Mouse (Mus musculus): ENCODE data around the gene Snx1. TPM values are rescaled to one million over a fixed set of nuclear protein-coding genes. Genes with fewer than 3 reads are reported as not detected.

Snx1 gene
- polyA plus RNA-seq, 1 experiment from 2014 or later: 119 TPM

DNA sequence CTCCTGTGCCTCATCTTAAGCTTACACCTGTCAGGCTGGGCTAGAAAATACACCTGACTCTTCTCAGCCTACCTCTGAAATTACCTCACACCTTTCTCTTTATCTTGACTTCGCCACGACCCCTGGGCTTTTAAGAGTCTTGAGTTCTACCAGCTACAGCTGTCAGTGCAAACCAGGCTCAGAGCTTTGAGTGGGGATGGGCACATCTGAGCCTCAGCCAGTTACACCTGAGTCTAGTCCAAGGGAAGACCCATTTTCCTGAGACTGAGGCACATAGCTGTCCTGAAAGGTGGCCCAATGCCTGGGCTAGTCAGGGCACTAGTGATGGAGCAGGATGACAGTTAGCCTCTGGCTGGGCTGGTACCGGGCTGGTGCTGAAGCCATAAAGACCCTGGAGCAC, 59.6 kb downstream of the Snx1 start:
- Histone ChIP-seq H3K4me3 (no peak overlapping the region), H3K4me2 (no peak overlapping the region), H3K27me3 (peaks cover 39% of the 10 kb centered on the region), H3K36me3 (peaks cover 50% of the 10 kb centered on the region), H3K9ac (no peak overlapping the region), H3K9me3 (no peaks in the 10 kb centered on the region), H3K4me1 (peaks cover 18% of the 10 kb centered on the region), H3K27ac (no peak overlapping the region)
- 87% methylated on average over 3 of the region's 3 CpGs for WGBS
- ATAC-seq (ENCODE audit: insufficient number of reproducible peaks, insufficient read depth, low FRiP score, low TSS enrichment, low read depth): no peak

DNA sequence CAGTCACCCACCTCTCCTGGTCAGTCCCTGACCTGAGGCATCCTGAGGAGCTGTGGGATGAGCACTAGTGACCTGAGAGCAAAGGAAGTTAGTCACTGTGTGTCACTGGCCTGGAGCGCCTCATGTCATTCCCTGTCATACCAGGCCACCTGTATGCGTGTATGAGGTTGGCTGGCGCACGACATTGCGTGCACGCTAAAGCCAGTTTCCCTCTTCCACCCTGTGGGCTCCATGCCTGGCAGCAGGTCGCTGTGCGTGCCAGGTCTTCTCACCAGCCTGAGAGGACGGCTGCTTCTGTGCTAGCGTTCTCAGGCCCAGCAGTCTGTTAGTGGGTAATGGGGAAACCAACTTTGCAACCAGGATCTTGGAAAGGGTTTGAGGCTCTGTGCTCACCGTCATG, 62.1 kb downstream of the Snx1 start:
- H3K4me1 ChIP-seq: peaks cover 26% of the 10 kb centered on the region
- H3K4me3 ChIP-seq: no peak overlapping the region
- no peak overlapping the region for H3K27ac ChIP-seq
- no peak overlapping the region for H3K4me2 ChIP-seq
- WGBS: 93% methylated on average over 11 of the region's 11 CpGs
- H3K9ac ChIP-seq: no peak overlapping the region
- peaks cover 28% of the 10 kb centered on the region for H3K27me3 ChIP-seq
- peaks cover 50% of the 10 kb centered on the region for H3K36me3 ChIP-seq
- ATAC-seq (ENCODE audit: insufficient number of reproducible peaks, insufficient read depth, low FRiP score, low TSS enrichment, low read depth): no peak
- no peaks in the 10 kb centered on the region for H3K9me3 ChIP-seq

DNA sequence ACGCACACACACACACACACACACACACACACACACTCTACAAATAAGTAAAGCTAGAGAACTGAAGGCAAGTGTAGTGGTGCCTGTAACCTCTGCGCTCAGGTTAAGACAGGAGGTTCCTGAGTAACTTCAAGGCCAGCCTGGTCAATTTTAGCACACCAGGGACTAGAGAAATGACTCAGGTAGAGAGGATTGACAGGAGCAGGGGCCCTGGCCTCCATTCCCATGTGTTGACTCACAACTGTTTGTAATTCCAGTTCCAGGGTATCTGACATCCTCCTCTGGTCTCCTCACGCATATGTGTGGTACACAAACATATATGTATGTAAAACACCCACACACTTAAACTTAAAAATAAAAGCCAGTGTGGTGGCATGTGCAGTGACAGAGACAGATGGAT, 62.9 kb downstream of the Snx1 start:
- peaks cover 20% of the 10 kb centered on the region for H3K27me3 ChIP-seq
- H3K4me3 ChIP-seq: no peak overlapping the region
- H3K4me1 ChIP-seq: peaks cover 21% of the 10 kb centered on the region
- ATAC-seq (ENCODE audit: insufficient number of reproducible peaks, insufficient read depth, low FRiP score, low TSS enrichment, low read depth): no peak
- peaks cover 50% of the 10 kb centered on the region for H3K36me3 ChIP-seq
- no peak overlapping the region for H3K4me2 ChIP-seq
- H3K27ac ChIP-seq: no peak overlapping the region
- WGBS: 93% methylated on average over 3 of the region's 3 CpGs
- no peak overlapping the region for H3K9ac ChIP-seq
- no peaks in the 10 kb centered on the region for H3K9me3 ChIP-seq

DNA sequence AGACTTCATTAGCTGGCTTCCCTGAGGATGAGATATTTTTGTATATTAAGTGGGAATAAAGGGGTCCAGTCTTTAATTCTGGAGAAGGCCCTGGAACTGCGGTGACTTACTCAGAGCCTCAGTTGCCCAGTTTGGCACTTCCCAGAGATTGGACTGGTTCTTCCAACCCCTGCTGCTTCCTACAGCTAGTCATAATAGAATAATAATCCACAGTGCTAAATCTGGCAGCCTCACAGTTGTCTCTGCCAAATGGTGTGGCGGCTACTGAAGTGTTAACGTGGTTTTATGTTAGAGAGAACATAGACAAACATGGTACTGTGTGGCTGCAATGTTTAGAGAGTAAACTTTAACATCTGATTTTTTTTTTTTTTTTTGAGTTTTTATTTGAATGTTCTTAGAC, 64.7 kb downstream of the Snx1 start:
- Histone ChIP-seq H3K27ac (no peak overlapping the region), H3K4me3 (peak overlapping the region; percentile 89), H3K9ac (peak overlapping the region; percentile 91; the same call in 1 of the 2 replicates), H3K27me3 (peaks cover 2% of the 10 kb centered on the region; the same call in 1 of the 2 replicates), H3K36me3 (peaks cover 41% of the 10 kb centered on the region), H3K4me1 (peaks cover 21% of the 10 kb centered on the region), H3K4me2 (peak overlapping the region; percentile 75), H3K9me3 (no peaks in the 10 kb centered on the region)
- 91% methylated on average over 3 of the region's 3 CpGs for WGBS
- ATAC-seq (ENCODE audit: insufficient number of reproducible peaks, insufficient read depth, low FRiP score, low TSS enrichment, low read depth): no peak

DNA sequence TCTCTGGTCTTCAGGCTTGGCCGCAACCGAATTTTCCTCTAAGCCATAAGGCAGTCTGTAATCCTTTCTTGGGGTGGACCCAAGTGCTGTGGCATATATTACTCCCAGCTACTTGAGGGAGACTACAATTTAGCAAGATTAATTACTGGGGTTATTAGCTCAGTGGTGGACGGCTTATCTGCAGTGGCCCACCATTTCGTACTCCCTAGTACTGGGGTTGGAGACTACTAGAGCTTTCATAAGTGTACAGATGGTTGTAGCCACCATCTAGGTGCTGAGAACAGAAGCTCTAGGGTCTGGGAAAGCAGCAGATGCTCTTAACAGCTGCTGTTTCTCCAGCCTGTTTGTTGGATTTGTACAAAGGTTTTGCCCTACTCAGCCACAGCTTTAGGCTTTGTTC, 65.4 kb downstream of the Snx1 start:
- peak overlapping the region; percentile 75 for H3K4me2 ChIP-seq
- H3K9me3 ChIP-seq: no peaks in the 10 kb centered on the region
- peaks cover 34% of the 10 kb centered on the region for H3K36me3 ChIP-seq
- peak overlapping the region; percentile 91 for H3K9ac ChIP-seq
- H3K27ac ChIP-seq: no peak overlapping the region
- 27% methylated on average over 4 of the region's 4 CpGs for WGBS
- peak overlapping the region; percentile 89 for H3K4me3 ChIP-seq
- no peak for ATAC-seq (ENCODE audit: insufficient number of reproducible peaks, insufficient read depth, low FRiP score, low TSS enrichment, low read depth)
- no peaks in the 10 kb centered on the region for H3K27me3 ChIP-seq
- H3K4me1 ChIP-seq: peaks cover 21% of the 10 kb centered on the region

DNA sequence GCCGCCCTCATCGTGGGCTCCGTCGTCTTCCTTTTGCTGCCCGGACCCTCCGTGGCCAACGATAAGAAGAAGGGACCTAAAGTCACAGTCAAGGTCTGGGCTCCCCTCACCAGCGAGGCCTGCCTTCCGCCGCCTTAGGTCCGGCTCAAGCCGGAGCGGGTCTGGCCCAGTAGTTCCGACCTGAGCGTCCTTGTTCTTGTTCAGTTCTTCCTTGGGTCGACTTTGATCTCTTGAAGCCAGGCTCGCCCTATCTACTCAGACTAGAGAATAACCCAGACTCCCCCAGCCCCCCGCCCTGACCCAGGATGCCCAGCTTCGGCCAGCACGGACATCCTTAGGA, 66.1 kb downstream of the Snx1 start:
- Histone ChIP-seq H3K4me2 (peak overlapping the region; percentile 75), H3K36me3 (peaks cover 27% of the 10 kb centered on the region), H3K4me3 (peak overlapping the region; percentile 89), H3K9me3 (no peaks in the 10 kb centered on the region), H3K27me3 (no peaks in the 10 kb centered on the region), H3K9ac (peak overlapping the region; percentile 91), H3K4me1 (peaks cover 21% of the 10 kb centered on the region), H3K27ac (peak overlapping the region; percentile 78)
- ATAC-seq (ENCODE audit: insufficient number of reproducible peaks, insufficient read depth, low FRiP score, low TSS enrichment, low read depth): peak; percentile 58
- 0% methylated on average over 20 of the region's 20 CpGs for WGBS

DNA sequence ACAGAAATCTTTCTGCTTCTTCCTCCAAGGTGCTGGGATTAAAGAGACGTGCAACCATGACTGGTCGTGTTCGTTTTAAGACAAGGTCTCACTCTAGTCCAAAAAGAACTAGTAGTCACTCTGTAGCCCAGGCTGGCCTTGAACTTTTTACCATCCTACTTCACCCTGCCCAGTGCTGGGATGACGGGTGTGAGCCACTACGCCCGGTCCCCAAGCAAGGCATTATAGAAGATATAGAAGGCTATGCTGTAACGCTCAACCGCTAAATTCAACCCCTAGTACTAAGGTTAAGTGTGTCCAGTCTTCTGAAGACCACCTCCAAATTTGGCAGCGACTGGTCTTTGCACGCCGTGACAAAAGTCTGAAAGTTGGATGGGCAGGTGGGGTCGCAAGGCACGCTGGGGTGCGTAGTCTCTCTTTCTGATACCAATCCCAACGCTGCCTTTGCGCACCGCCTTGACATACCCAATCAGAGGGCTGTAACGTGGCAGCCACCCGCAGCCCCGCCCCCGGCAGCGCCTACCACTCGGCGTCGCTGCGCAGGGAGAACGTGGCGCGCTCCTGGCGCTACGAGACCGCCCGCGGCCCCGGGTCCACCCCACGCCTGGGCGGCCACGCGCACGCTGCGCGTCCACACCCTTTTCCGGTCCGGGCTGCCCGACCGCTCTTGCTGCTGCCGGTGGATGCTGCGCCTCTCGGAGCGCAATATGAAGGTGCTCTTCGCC, 66.6 kb downstream of the Snx1 start, which contains the start of gene Ppib:
Gene Ppib (plus strand): TSS at position 640 of the 725 bp plus-strand sequence.
- Histone ChIP-seq H3K4me1 (peaks cover 21% of the 10 kb centered on the region), H3K9me3 (no peaks in the 10 kb centered on the region), H3K27ac (peak within 1 kb of the TSS; percentile 78), H3K4me3 (peak within 1 kb of the TSS; percentile 89), H3K9ac (peak within 1 kb of the TSS; percentile 91), H3K36me3 (peaks cover 23% of the 10 kb centered on the region), H3K4me2 (peak within 1 kb of the TSS; percentile 75), H3K27me3 (no peaks in the 10 kb centered on the region)
- WGBS: 2% methylated on average over 51 of the region's 51 CpGs
- peak; percentile 95 for ATAC-seq (ENCODE audit: insufficient number of reproducible peaks, insufficient read depth, low FRiP score, low TSS enrichment, low read depth)

DNA sequence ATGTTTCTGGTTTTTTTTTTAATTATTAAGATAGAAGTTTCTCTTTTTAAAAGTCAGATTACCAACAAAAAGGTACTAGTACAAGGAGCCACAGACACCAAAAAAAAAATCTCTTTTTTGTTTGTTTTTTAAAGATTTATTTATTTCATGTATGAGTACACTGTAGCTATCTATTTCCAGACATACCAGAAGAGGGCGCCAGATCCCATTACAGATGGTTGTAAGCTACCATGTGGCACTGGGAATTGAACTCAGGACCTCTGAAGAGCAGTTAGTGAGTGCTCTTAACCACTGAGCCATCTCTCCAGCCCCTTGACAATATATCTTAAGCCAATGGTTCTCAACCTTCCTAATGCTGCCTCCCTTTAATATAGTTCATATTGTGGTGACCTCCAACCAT, 72.8 kb downstream of the Snx1 start:
- WGBS: 33% methylated on average over 1 of the region's 1 CpGs
- no peak for ATAC-seq (ENCODE audit: insufficient number of reproducible peaks, insufficient read depth, low FRiP score, low TSS enrichment, low read depth)

DNA sequence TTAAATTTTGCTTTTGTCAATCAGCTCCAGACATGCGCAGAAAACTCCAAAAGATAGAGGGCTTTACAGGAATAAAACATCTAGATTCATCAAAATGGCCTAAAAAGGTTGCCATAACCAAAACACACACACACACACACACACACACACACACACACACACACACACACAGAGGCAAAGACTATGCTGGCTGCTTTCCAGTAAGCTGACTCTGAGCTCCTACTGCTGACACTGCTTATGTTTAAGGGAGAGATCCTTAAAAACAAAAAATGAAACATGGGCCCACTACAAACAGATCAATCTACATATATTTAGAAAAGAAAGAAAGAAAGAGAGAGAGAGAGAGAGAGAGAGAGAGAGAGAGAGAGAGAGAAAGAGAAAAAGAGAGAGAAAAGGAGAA, 73.7 kb downstream of the Snx1 start:
- Histone ChIP-seq H3K27ac (no peak overlapping the region), H3K27me3 (no peaks in the 10 kb centered on the region), H3K4me1 (no peaks in the 10 kb centered on the region; the same call in 1 of the 2 replicates), H3K9me3 (no peaks in the 10 kb centered on the region), H3K4me3 (no peak overlapping the region), H3K4me2 (no peak overlapping the region), H3K36me3 (no peaks in the 10 kb centered on the region), H3K9ac (no peak overlapping the region)
- WGBS: 86% methylated on average over 1 of the region's 1 CpGs
- no peak for ATAC-seq (ENCODE audit: insufficient number of reproducible peaks, insufficient read depth, low FRiP score, low TSS enrichment, low read depth)

More for the DNA sequence above, 72.8 kb downstream of the Snx1 start:
- Histone ChIP-seq H3K9me3 (no peaks in the 10 kb centered on the region), H3K9ac (no peak overlapping the region), H3K27ac (no peak overlapping the region), H3K36me3 (no peaks in the 10 kb centered on the region), H3K4me1 (no peaks in the 10 kb centered on the region; the same call in 1 of the 2 replicates), H3K4me2 (no peak overlapping the region), H3K27me3 (no peaks in the 10 kb centered on the region), H3K4me3 (no peak overlapping the region)

DNA sequence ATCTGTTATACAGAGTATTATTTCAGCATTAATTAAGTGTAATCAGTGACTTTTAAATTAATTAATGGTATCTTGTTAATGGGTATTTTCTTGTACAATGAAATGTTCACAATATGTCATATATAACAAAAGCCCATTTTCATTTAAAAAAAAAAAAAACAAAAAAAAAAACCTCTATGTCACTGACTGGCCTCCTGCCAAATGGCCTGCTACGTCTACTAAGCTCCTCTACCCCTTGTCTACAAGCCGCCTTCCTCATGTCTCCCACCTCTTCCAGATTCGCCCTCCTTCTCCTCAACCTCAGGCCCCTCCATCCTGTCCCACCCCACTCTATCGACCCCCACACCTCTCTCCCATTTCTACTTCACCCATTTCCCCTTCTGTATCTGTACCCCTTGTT, 74.9 kb downstream of the Snx1 start:
- Histone ChIP-seq H3K9ac (no peak overlapping the region), H3K4me2 (no peak overlapping the region), H3K9me3 (no peaks in the 10 kb centered on the region), H3K4me3 (no peak overlapping the region), H3K27ac (no peak overlapping the region), H3K4me1 (no peaks in the 10 kb centered on the region; the same call in 1 of the 2 replicates), H3K36me3 (no peaks in the 10 kb centered on the region), H3K27me3 (no peaks in the 10 kb centered on the region)
- 73% methylated on average over 4 of the region's 4 CpGs for WGBS
- no peak for ATAC-seq (ENCODE audit: insufficient number of reproducible peaks, insufficient read depth, low FRiP score, low TSS enrichment, low read depth)

DNA sequence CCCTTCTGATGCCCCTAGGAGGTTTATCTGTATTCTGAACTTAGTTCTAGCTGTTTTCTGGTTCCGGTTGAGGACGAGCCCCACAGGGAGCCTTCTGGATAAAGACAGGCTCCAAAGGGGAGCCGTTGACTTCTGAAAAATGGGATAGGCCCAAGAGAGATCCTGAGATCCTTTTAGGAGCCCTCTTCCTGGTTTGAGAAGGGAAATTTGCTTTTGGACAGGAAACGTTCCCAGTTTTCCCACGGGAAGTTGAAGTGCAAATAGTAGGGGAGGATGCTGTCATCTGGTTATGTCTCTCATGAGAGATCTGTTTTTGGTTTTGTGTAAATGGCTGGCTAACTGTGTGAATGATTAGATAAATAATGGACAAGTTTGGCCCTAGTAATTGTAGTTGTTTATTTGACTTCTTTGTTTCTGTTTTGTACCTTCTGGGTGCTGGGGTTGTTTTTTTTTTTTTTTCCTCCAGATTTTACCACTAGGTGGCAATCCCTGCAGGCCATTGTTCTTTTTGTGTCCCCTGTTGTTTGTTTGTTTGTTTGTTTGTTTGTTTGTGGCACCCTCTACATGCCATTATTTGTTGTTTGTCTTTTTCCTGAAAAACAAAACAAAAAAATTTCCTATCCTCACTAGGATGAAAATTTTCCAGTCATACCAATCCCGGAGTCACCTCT, 76.3 kb downstream of the Snx1 start:
- no peaks in the 10 kb centered on the region for H3K36me3 ChIP-seq
- WGBS: 64% methylated on average over 6 of the region's 6 CpGs
- H3K9ac ChIP-seq: no peak overlapping the region
- H3K27ac ChIP-seq: no peak overlapping the region
- no peaks in the 10 kb centered on the region; the same call in 1 of the 2 replicates for H3K4me1 ChIP-seq
- ATAC-seq (ENCODE audit: insufficient number of reproducible peaks, insufficient read depth, low FRiP score, low TSS enrichment, low read depth): no peak
- H3K4me3 ChIP-seq: no peak overlapping the region
- no peaks in the 10 kb centered on the region for H3K27me3 ChIP-seq
- no peak overlapping the region for H3K4me2 ChIP-seq
- H3K9me3 ChIP-seq: no peaks in the 10 kb centered on the region

DNA sequence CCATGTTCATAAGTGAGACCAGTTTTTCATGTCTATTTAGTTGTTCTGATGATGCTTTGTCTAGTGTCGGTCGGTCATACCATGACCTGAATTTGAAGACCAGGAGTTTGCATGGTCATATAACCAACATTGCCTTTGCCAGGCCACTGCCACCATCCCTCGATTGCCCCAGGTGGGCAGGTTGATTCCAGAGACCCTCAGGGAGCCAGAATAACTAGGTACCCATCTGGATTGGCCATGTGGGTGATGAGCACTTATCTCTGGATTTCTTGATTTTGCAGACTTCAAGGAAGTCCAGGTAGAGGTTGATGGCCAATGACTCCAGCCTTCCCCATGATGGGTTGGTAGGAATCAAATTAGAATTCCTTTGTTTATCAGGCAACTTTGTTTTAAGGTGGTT, 83.1 kb downstream of the Snx1 start:
- no peaks in the 10 kb centered on the region for H3K27me3 ChIP-seq
- H3K27ac ChIP-seq: no peak overlapping the region
- no peaks in the 10 kb centered on the region for H3K4me1 ChIP-seq
- peaks cover 32% of the 10 kb centered on the region for H3K36me3 ChIP-seq
- H3K9ac ChIP-seq: no peak overlapping the region
- no peak for ATAC-seq (ENCODE audit: insufficient number of reproducible peaks, insufficient read depth, low FRiP score, low TSS enrichment, low read depth)
- H3K4me2 ChIP-seq: no peak overlapping the region
- no peak overlapping the region for H3K4me3 ChIP-seq
- no peaks in the 10 kb centered on the region for H3K9me3 ChIP-seq
- WGBS: 96% methylated on average over 3 of the region's 3 CpGs
